Mouse (Mus musculus) midbrain, postnatal 0 days (tissue): ENCODE data around the gene Zcwpw1. TPM values are rescaled to one million over a fixed set of nuclear protein-coding genes. Genes with fewer than 3 reads are reported as not detected.
"Not testable (repeated sequence)": the region's sequence is repeated elsewhere in the genome, so short reads cannot be mapped to it uniquely, and the experiment has no call there.

ENCODE experiments used
- ATAC-seq: fragments of 200-750 bp; cut with Nextera tagmentation; 2 replicates; pipeline ENCODE4 v1.8.0; 2017; ENCODE audit warnings: moderate number of reproducible peaks, mild to moderate bottlenecking, moderate TSS enrichment, moderate library complexity; ENCODE audit not compliant: low FRiP score
- DNase-seq: peaks from one replicate; pipeline ENCODE4 v3.0.0-alpha.2; 2015; ENCODE audit warnings: low spot score
- H3K27ac ChIP-seq: fragments of 300-500 bp; sonication (generic); 2 replicates; pipeline ENCODE4 v1.5.1; 2014; ENCODE audit warnings: low read depth, mild to moderate bottlenecking, low read length, mixed read lengths
- H3K27me3 ChIP-seq: fragments of 300-500 bp; sonication (generic); 2 replicates; pipeline ENCODE4 v1.6.1; 2014; ENCODE audit warnings: low read length, control low read depth, mixed read lengths; ENCODE audit not compliant: insufficient read depth
- H3K36me3 ChIP-seq: fragments of 300-500 bp; sonication (generic); 2 replicates; pipeline ENCODE4 v1.6.1; 2014; ENCODE audit warnings: low read length, control low read depth, mixed read lengths; ENCODE audit not compliant: insufficient read depth
- H3K4me1 ChIP-seq: fragments of 300-500 bp; sonication (generic); 2 replicates; pipeline ENCODE4 v1.6.1; 2014; ENCODE audit warnings: mild to moderate bottlenecking, control low read depth, antibody characterized with exemption, low read length, mixed read lengths; ENCODE audit not compliant: insufficient read depth
- H3K4me2 ChIP-seq: fragments of 300-500 bp; sonication (generic); 2 replicates; pipeline ENCODE4 v1.6.1; 2014; ENCODE audit warnings: low read depth, mild to moderate bottlenecking, low read length, mixed read lengths; ENCODE audit not compliant: poor library complexity, severe bottlenecking
- H3K4me3 ChIP-seq: fragments of 300-500 bp; sonication (generic); 2 replicates; pipeline ENCODE4 v1.5.1; 2014; ENCODE audit warnings: low read depth, mild to moderate bottlenecking, low read length, moderate library complexity
- H3K9ac ChIP-seq: fragments of 300-500 bp; sonication (generic); replicated peaks from 2 replicates; pipeline ENCODE4 v1.6.1; 2014; ENCODE audit warnings: mild to moderate bottlenecking, low read length, moderate library complexity, mixed read lengths; ENCODE audit not compliant: poor library complexity, severe bottlenecking
- H3K9me3 ChIP-seq: fragments of 300-500 bp; sonication (generic); 2 replicates; pipeline ENCODE4 v1.6.1; 2016; ENCODE audit warnings: low read length, control low read depth
- WGBS: fragments of 180-500 bp; shearing (Covaris S2); extraction: QIAGEN DNeasy Blood & Tissue Kit; methylation state at CpG from one replicate; pipeline ENCODE4 v1.1.7; 2014; 5-methylcytosine and 5-hydroxymethylcytosine counted together
- polyA plus RNA-seq: library from polyadenylated mRNA; unstranded; fragments of >200 nt; fragmentation: Nextera tagmentation; extraction: Ambion mirVana; gene quantifications from 2 replicates; pipeline ENCODE4 v1.2.1, GENCODE M21; 2015
- total RNA-seq: library from RNA; depleted of rRNA; stranded (reverse); fragments of >200 nt; gene quantifications from 2 replicates; pipeline ENCODE4 v1.2.3, GENCODE M21; 2014; rRNA removed

Zcwpw1 gene
- total and polyA plus RNA-seq, 2 experiments from 2014 or later, result 5.8 to 9.0 TPM

DNA sequence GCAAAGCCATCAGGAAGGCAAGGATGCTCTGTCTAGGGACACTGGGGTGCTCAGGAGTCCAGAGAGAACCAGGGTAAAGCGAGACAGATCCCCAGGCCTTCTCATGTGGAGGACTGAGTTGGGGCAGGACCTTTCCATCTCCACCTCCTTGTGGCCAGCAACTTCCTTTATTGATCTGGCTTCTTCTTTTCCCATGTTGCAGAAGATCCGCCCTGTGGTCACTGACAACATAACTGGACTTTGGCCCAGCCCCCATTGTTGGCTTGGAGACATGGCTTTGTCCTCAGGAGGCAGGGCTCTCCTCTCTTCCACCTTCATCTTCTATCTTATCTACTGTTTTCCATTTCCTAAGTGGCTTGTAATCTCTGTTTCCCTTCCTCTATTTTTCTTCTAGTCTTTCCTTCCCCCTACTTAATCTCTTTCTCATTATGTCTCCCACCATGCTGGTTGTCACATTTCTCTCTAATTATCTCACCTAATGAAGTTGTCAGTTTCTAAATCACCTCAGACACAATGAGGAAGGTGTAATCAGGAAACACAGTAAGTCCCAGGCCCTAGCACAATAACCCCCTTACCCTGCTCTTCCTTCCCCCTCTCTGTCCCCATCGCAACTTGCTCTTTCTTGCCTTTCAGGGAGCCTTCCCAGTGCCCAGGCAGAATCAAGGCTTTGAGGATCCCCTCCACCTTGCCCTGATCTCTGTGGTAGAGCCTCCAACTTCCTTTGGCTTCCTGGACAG, 84.2 kb downstream of the Zcwpw1 start, which contains the start of gene Pilrb2:
Pilrb2 (minus strand) TSS at position 172 of the 737 bp plus-strand sequence.
- H3K9ac ChIP-seq, H3K4me2 ChIP-seq, DNase-seq, H3K27ac ChIP-seq, H3K9me3 ChIP-seq, H3K4me3 ChIP-seq, ATAC-seq, H3K4me1 ChIP-seq, H3K27me3 ChIP-seq, H3K36me3 ChIP-seq: not testable (repeated sequence)
- WGBS, result 65% methylated on average over 2 of the region's 3 CpGs

Other genes starting within 250 kb of the Zcwpw1 start
- 248 and 270 TPM in 2 replicates for gene Actl6b, start 234.3 kb upstream of the Zcwpw1 start, total RNA-seq
- 264 and 287 TPM in 2 replicates for gene Actl6b, start 234.3 kb upstream of the Zcwpw1 start, polyA plus RNA-seq
- gene Tfr2, start 218.0 kb upstream of the Zcwpw1 start, total RNA-seq, result 22.3 and 29.6 TPM in 2 replicates
- gene Tfr2, start 218.0 kb upstream of the Zcwpw1 start, polyA plus RNA-seq, result 21.7 and 22.7 TPM in 2 replicates
- 17.7 and 18.5 TPM in 2 replicates for gene Mospd3, start 186.7 kb upstream of the Zcwpw1 start, total RNA-seq
- 70.5 and 71.3 TPM in 2 replicates for gene Mospd3, start 186.7 kb upstream of the Zcwpw1 start, polyA plus RNA-seq
- 18.6 and 19.4 TPM in 2 replicates for gene Pcolce, start 174.0 kb upstream of the Zcwpw1 start, total RNA-seq
- 16.7 and 19.6 TPM in 2 replicates for gene Pcolce, start 174.0 kb upstream of the Zcwpw1 start, polyA plus RNA-seq
- gene Fbxo24, start 158.8 kb upstream of the Zcwpw1 start, total RNA-seq, result 0.28 TPM in 1 of 2 replicates, not detected in the other
- gene Fbxo24, start 158.8 kb upstream of the Zcwpw1 start, polyA plus RNA-seq, result 0.09 and 0.10 TPM in 2 replicates
- 13.1 and 14.5 TPM in 2 replicates for gene Lrch4, start 158.7 kb upstream of the Zcwpw1 start, total RNA-seq
- 13.1 and 15.9 TPM in 2 replicates for gene Lrch4, start 158.7 kb upstream of the Zcwpw1 start, polyA plus RNA-seq
- 0.99 and 4.1 TPM in 2 replicates for gene Gm20605, start 158.6 kb upstream of the Zcwpw1 start, total RNA-seq
- 4.4 and 6.5 TPM in 2 replicates for gene Gm20605, start 158.6 kb upstream of the Zcwpw1 start, polyA plus RNA-seq
- 3.3 and 4.9 TPM in 2 replicates for gene Sap25, start 146.5 kb upstream of the Zcwpw1 start, total RNA-seq
- gene Sap25, start 146.5 kb upstream of the Zcwpw1 start, polyA plus RNA-seq, result 3.2 TPM in 2 replicates
- gene Irs3, start 142.1 kb upstream of the Zcwpw1 start, total RNA-seq, result 1.2 TPM in 1 of 2 replicates, not detected in the other
- 0.27 and 0.37 TPM in 2 replicates for gene Irs3, start 142.1 kb upstream of the Zcwpw1 start, polyA plus RNA-seq
- 20.4 and 28.1 TPM in 2 replicates for gene Agfg2, start 103.1 kb upstream of the Zcwpw1 start, total RNA-seq
- gene Agfg2, start 103.1 kb upstream of the Zcwpw1 start, polyA plus RNA-seq, result 15.5 and 16.9 TPM in 2 replicates
- gene Nyap1, start 46.2 kb upstream of the Zcwpw1 start, total RNA-seq, result 230 and 261 TPM in 2 replicates
- 47.0 and 50.1 TPM in 2 replicates for gene Nyap1, start 46.2 kb upstream of the Zcwpw1 start, polyA plus RNA-seq
- 188 and 320 TPM in 2 replicates for gene Tsc22d4, start 42.1 kb upstream of the Zcwpw1 start, total RNA-seq
- 157 and 179 TPM in 2 replicates for gene Tsc22d4, start 42.1 kb upstream of the Zcwpw1 start, polyA plus RNA-seq
- gene Ppp1r35, start 8.9 kb upstream of the Zcwpw1 start, total RNA-seq, result 32.5 and 42.1 TPM in 2 replicates
- gene Ppp1r35, start 8.9 kb upstream of the Zcwpw1 start, polyA plus RNA-seq, result 38.8 and 47.8 TPM in 2 replicates
- 40.8 and 46.0 TPM in 2 replicates for gene Mepce, start 143 bp upstream of the Zcwpw1 start, total RNA-seq
- gene Mepce, start 143 bp upstream of the Zcwpw1 start, polyA plus RNA-seq, result 16.1 and 17.6 TPM in 2 replicates
- gene Pilra, start 48.5 kb downstream of the Zcwpw1 start, total RNA-seq, result not detected in 2 replicates
- 0.09 and 0.29 TPM in 2 replicates for gene Pilra, start 48.5 kb downstream of the Zcwpw1 start, polyA plus RNA-seq
- gene Pilrb1, start 70.3 kb downstream of the Zcwpw1 start, total RNA-seq, result not detected in 2 replicates
- gene Pilrb1, start 70.3 kb downstream of the Zcwpw1 start, polyA plus RNA-seq, result not detected in 2 replicates
- gene Pilrb2, start 84.0 kb downstream of the Zcwpw1 start, total RNA-seq, result not detected in 2 replicates
- gene Pilrb2, start 84.0 kb downstream of the Zcwpw1 start, polyA plus RNA-seq, result 0.16 TPM in 1 of 2 replicates, not detected in the other
- gene Cyp3a13, start 133.8 kb downstream of the Zcwpw1 start, total RNA-seq, result not detected in 2 replicates
- not detected in 2 replicates for gene Cyp3a13, start 133.8 kb downstream of the Zcwpw1 start, polyA plus RNA-seq
- gene Gjc3, start 175.3 kb downstream of the Zcwpw1 start, total RNA-seq, result 2.6 and 3.8 TPM in 2 replicates
- 1.3 and 1.5 TPM in 2 replicates for gene Gjc3, start 175.3 kb downstream of the Zcwpw1 start, polyA plus RNA-seq
- gene Azgp1, start 193.7 kb downstream of the Zcwpw1 start, total RNA-seq, result not detected in 2 replicates
- gene Azgp1, start 193.7 kb downstream of the Zcwpw1 start, polyA plus RNA-seq, result not detected in 2 replicates
- not detected in 2 replicates for gene Smok3a, start 233.5 kb downstream of the Zcwpw1 start, total RNA-seq
- gene Smok3a, start 233.5 kb downstream of the Zcwpw1 start, polyA plus RNA-seq, result not detected in 2 replicates
- gene Smok3b, start 233.6 kb downstream of the Zcwpw1 start, total RNA-seq, result not detected in 2 replicates
- gene Smok3b, start 233.6 kb downstream of the Zcwpw1 start, polyA plus RNA-seq, result not detected in 2 replicates